Mouse (Mus musculus): ENCODE data around the gene Tspan12. TPM values are rescaled to one million over a fixed set of nuclear protein-coding genes. Genes with fewer than 3 reads are reported as not detected.

The Tspan12 gene
- polyA plus RNA-seq, 1 experiment, result 2.0 TPM

- Histone ChIP-seq H3K27ac (ENCODE audit: control insufficient read depth, insufficient read depth, low read length) (no peak overlapping the region), H3K36me3 (ENCODE audit: control insufficient read depth, insufficient read depth, low read length) (no peaks in the 10 kb centered on the region), H3K27me3 (ENCODE audit: control insufficient read depth, insufficient read depth, low read length) (no peaks in the 10 kb centered on the region), H3K4me3 (ENCODE audit: control insufficient read depth, insufficient read depth, low read length) (no peak overlapping the region), H3K4me1 (replicated peaks; ENCODE audit: control insufficient read depth, insufficient read depth, low read length) (no peaks in the 10 kb centered on the region)
- 63% methylated on average over 5 of the region's 5 CpGs for WGBS
- no peak for TF ChIP-seq CTCF (IDR thresholded peaks at IDR 0.05; ENCODE audit: borderline replicate concordance, control insufficient read depth, extremely low read depth, insufficient read depth, low read length, poor library complexity)
- no peak for TF ChIP-seq POLR2A (IDR thresholded peaks at IDR 0.05; ENCODE audit: control insufficient read depth, extremely low read depth, insufficient read depth, low read length, poor library complexity)
- no peak for DNase-seq
Measured at GRCm38 (mm10) chr6:21818107-21818807, 34.1 kb downstream of the Tspan12 start.

- WGBS, result 95% methylated on average over 7 of the region's 7 CpGs
Measured at GRCm38 (mm10) chr6:21806005-21806404, 46.3 kb downstream of the Tspan12 start.

GRCm38 (mm10) chr6:21805013-21805570, 47.2 kb downstream of the Tspan12 start:
- Histone ChIP-seq H3K4me3 (ENCODE audit: control insufficient read depth, insufficient read depth, low read length) (no peak overlapping the region), H3K27ac (ENCODE audit: control insufficient read depth, insufficient read depth, low read length) (no peak overlapping the region), H3K27me3 (ENCODE audit: control insufficient read depth, insufficient read depth, low read length) (no peaks in the 10 kb centered on the region), H3K36me3 (ENCODE audit: control insufficient read depth, insufficient read depth, low read length) (no peaks in the 10 kb centered on the region), H3K4me1 (replicated peaks; ENCODE audit: control insufficient read depth, insufficient read depth, low read length) (no peaks in the 10 kb centered on the region)
- TF ChIP-seq POLR2A (IDR thresholded peaks at IDR 0.05; ENCODE audit: control insufficient read depth, extremely low read depth, insufficient read depth, low read length, poor library complexity), result no peak
- WGBS, result 90% methylated on average over 7 of the region's 7 CpGs
- no peak for DNase-seq

More at GRCm38 (mm10) chr6:21806005-21806404, 46.3 kb downstream of the Tspan12 start:
- Histone ChIP-seq H3K27ac (ENCODE audit: control insufficient read depth, insufficient read depth, low read length) (no peak overlapping the region), H3K36me3 (ENCODE audit: control insufficient read depth, insufficient read depth, low read length) (no peaks in the 10 kb centered on the region), H3K4me3 (ENCODE audit: control insufficient read depth, insufficient read depth, low read length) (no peak overlapping the region), H3K4me1 (replicated peaks; ENCODE audit: control insufficient read depth, insufficient read depth, low read length) (no peaks in the 10 kb centered on the region), H3K27me3 (ENCODE audit: control insufficient read depth, insufficient read depth, low read length) (no peaks in the 10 kb centered on the region)
- DNase-seq, result no peak
- TF ChIP-seq CTCF (IDR thresholded peaks at IDR 0.05; ENCODE audit: borderline replicate concordance, control insufficient read depth, extremely low read depth, insufficient read depth, low read length, poor library complexity), result no peak
- TF ChIP-seq POLR2A (IDR thresholded peaks at IDR 0.05; ENCODE audit: control insufficient read depth, extremely low read depth, insufficient read depth, low read length, poor library complexity), result no peak

GRCm38 (mm10) chr6:21803483-21804340, 48.6 kb downstream of the Tspan12 start:
- H3K36me3 ChIP-seq (ENCODE audit: control insufficient read depth, insufficient read depth, low read length), result no peaks in the 10 kb centered on the region
- no peak overlapping the region for H3K27ac ChIP-seq (ENCODE audit: control insufficient read depth, insufficient read depth, low read length)
- no peak for DNase-seq
- TF ChIP-seq CTCF (IDR thresholded peaks at IDR 0.05; ENCODE audit: borderline replicate concordance, control insufficient read depth, extremely low read depth, insufficient read depth, low read length, poor library complexity), result no peak
- TF ChIP-seq POLR2A (IDR thresholded peaks at IDR 0.05; ENCODE audit: control insufficient read depth, extremely low read depth, insufficient read depth, low read length, poor library complexity), result no peak
- 90% methylated on average over 10 of the region's 10 CpGs for WGBS
- no peak overlapping the region for H3K4me3 ChIP-seq (ENCODE audit: control insufficient read depth, insufficient read depth, low read length)
- no peaks in the 10 kb centered on the region for H3K27me3 ChIP-seq (ENCODE audit: control insufficient read depth, insufficient read depth, low read length)
- no peaks in the 10 kb centered on the region for H3K4me1 ChIP-seq (replicated peaks; ENCODE audit: control insufficient read depth, insufficient read depth, low read length)

- 64% methylated on average over 9 of the region's 9 CpGs for WGBS
- TF ChIP-seq CTCF (IDR thresholded peaks at IDR 0.05; ENCODE audit: borderline replicate concordance, control insufficient read depth, extremely low read depth, insufficient read depth, low read length, poor library complexity) (no peak), POLR2A (IDR thresholded peaks at IDR 0.05; ENCODE audit: control insufficient read depth, extremely low read depth, insufficient read depth, low read length, poor library complexity) (no peak)
- no peaks in the 10 kb centered on the region for H3K27me3 ChIP-seq (ENCODE audit: control insufficient read depth, insufficient read depth, low read length)
- no peaks in the 10 kb centered on the region for H3K4me1 ChIP-seq (replicated peaks; ENCODE audit: control insufficient read depth, insufficient read depth, low read length)
- DNase-seq, result no peak
- H3K4me3 ChIP-seq (ENCODE audit: control insufficient read depth, insufficient read depth, low read length), result no peak overlapping the region
- no peak overlapping the region for H3K27ac ChIP-seq (ENCODE audit: control insufficient read depth, insufficient read depth, low read length)
- no peaks in the 10 kb centered on the region for H3K36me3 ChIP-seq (ENCODE audit: control insufficient read depth, insufficient read depth, low read length)
Measured at GRCm38 (mm10) chr6:21798581-21798980, 53.7 kb downstream of the Tspan12 start.

GRCm38 (mm10) chr6:21797087-21797486, 55.2 kb downstream of the Tspan12 start:
- H3K27ac ChIP-seq (ENCODE audit: control insufficient read depth, insufficient read depth, low read length), result no peak overlapping the region

More at GRCm38 (mm10) chr6:21797087-21797486, 55.2 kb downstream of the Tspan12 start:
- TF ChIP-seq CTCF (IDR thresholded peaks at IDR 0.05; ENCODE audit: borderline replicate concordance, control insufficient read depth, extremely low read depth, insufficient read depth, low read length, poor library complexity), result no peak
- no peak for TF ChIP-seq POLR2A (IDR thresholded peaks at IDR 0.05; ENCODE audit: control insufficient read depth, extremely low read depth, insufficient read depth, low read length, poor library complexity)
- WGBS, result 88% methylated on average over 4 of the region's 4 CpGs
- no peak overlapping the region for H3K4me3 ChIP-seq (ENCODE audit: control insufficient read depth, insufficient read depth, low read length)
- no peak for DNase-seq
- no peaks in the 10 kb centered on the region for H3K36me3 ChIP-seq (ENCODE audit: control insufficient read depth, insufficient read depth, low read length)
- no peaks in the 10 kb centered on the region for H3K4me1 ChIP-seq (replicated peaks; ENCODE audit: control insufficient read depth, insufficient read depth, low read length)
- no peaks in the 10 kb centered on the region for H3K27me3 ChIP-seq (ENCODE audit: control insufficient read depth, insufficient read depth, low read length)
